Mouse (Mus musculus) adipocyte (in vitro differentiated cells): ENCODE measurements around the gene Shroom3.

Experiments
- DNase-seq: peaks from one replicate; pipeline ENCODE4 v3.0.0-alpha.2; 2016; ENCODE audit warnings: low spot score

Gene Shroom3

GRCm38 (mm10) chr5:92751488-92751887, 68.3 kb downstream of the Shroom3 start:
- no peak for DNase-seq

DNA sequence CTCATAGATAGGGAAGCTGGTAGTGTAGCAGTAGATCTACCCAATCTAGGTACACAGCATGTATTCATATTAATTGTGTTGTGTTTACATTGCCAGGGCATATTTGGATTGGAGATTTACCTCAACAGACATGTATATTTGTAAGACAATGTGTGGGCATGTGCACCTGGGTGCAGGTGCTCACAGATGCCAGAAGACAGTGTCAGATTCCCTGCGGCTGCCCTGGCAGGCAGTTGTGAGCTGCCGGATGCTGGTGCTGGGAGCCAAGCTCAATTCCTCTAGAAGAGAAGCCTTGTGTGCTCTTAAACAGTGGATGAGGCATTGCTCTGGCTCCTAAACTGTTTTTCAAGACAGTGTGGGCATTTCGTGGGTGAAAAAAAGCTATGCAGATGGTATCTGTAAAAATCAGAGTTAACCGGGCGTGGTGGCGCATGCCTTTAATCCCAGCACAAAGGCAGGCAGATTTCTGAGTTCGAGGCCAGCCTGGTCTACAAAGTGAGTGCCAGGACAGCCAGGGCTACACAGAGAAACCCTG, 72.1 kb downstream of the Shroom3 start:
- no peak for DNase-seq

GRCm38 (mm10) chr5:92759156-92759745, 76.0 kb downstream of the Shroom3 start:
- no peak for DNase-seq

DNA sequence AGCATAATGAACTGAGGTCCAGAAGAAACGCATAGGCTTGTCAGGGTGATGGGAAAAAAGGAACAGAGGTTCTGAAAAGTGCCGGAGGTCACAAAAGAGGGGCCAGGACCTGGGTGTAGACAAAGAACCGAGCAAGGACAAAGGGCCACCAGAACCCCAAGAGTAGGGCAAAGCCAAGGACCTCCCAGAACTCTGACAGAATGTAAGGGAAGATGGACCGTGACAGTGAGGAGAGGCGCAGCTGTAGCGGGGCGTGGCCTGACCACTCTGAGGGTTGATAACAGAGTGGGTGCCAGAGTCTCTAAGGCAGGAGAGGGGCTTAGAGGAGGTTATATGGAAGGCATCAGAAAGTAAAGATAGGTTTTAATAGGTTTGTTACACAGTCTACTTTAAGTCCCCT, 77.3 kb downstream of the Shroom3 start:
- DNase-seq = no peak

- no peak for DNase-seq
Measured at GRCm38 (mm10) chr5:92761615-92762353, 78.5 kb downstream of the Shroom3 start.

GRCm38 (mm10) chr5:92762425-92762824, 79.2 kb downstream of the Shroom3 start:
- no peak for DNase-seq

DNA sequence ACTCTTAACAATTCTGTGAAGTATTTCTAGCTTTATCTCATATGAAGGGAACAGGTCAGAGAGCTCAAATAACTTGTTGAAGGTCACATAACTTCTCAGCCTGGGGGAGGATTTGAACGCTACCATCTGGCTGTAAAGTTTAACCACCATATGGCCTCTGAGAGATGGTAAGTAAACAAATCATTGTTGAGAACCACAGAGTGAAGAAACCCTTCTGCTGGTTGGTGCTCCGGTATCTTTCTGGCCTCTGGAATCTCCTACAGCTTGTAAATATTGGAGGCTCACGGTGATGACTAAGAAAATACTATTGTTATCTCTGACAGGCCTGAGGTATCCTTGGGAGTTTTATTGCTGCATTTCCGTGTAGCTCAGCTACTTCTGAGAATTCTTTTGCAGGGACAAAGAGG, 80.3 kb downstream of the Shroom3 start:
- DNase-seq = peak; percentile 6

- peak; percentile 39 for DNase-seq
Measured at GRCm38 (mm10) chr5:92766301-92766700, 83.1 kb downstream of the Shroom3 start.

- no peak for DNase-seq
Measured at GRCm38 (mm10) chr5:92767194-92767777, 84.1 kb downstream of the Shroom3 start.

DNA sequence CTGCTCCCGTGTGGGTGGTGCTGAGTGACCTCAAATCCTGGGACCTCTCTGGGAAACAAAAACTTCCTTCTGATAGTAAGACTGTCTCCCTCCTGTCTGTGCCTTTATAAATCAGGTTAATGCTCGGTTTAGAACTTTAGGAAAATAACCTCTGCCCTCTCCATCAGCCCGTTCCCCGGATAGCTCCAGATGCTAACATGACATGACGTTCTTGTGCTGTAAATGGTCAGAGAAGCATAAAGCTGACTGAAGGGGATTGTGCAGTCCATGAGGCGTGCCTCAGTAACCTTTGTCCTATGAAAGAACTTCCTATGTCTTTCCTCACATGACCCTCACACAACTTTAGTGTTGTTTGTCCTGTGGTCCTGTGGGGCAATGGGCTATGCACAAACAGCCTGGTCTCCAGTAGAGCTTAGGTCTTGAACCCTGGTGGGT, 84.6 kb downstream of the Shroom3 start:
- DNase-seq = no peak

- no peak for DNase-seq
Measured at GRCm38 (mm10) chr5:92773821-92774220, 90.6 kb downstream of the Shroom3 start.

DNA sequence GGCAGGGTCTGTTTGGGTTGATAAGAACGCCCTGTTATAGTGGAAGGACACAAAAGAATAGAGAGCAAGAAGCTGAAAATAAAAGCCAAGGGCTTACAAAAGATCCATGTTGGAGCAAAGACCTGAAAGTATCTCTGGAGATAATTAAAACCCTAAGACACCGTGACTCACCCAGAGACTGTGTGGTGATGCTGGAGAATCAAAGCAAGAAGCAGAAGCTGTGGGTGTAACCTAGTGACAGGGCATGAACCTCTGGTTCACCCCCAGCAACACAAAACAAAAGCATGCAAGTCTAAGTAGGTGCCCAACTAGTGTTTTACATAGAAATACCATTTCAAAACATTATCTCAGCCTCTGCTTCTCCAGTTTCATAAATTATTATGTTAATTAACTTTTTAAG, 91.2 kb downstream of the Shroom3 start:
- DNase-seq = no peak

GRCm38 (mm10) chr5:92774893-92775292, 91.7 kb downstream of the Shroom3 start:
- no peak for DNase-seq

GRCm38 (mm10) chr5:92778395-92778794, 95.2 kb downstream of the Shroom3 start:
- DNase-seq = no peak

- DNase-seq = no peak
Measured at GRCm38 (mm10) chr5:92781082-92781481, 97.8 kb downstream of the Shroom3 start.

GRCm38 (mm10) chr5:92784037-92784860, 101.0 kb downstream of the Shroom3 start:
- DNase-seq = no peak

DNA sequence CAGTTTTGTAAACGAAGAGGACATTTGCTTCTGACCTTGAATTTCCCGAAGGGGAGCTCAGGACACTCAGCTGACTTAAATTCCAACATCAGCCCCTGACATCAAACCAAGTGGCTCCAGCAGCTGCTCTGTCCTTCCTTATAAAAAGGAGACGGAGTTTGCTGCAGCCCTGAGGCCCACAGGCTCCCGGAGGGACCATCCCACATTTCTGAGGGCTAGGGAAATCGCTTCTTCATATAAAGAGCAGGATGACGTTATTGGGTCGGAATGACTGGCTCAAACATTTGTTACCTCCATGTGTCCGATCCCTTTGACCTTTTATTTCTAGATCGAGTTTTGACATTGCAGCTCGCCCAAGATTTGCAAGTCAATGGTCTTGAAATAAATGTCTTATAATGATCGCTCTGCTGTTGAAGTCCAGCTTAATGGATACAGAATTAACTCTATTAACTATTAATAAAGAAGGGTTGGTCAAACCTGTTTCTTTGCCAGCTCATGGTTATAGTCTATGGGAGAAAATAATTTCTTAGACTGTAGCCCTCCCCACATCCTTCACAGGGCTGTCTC, 102.7 kb downstream of the Shroom3 start:
- no peak for DNase-seq

DNA sequence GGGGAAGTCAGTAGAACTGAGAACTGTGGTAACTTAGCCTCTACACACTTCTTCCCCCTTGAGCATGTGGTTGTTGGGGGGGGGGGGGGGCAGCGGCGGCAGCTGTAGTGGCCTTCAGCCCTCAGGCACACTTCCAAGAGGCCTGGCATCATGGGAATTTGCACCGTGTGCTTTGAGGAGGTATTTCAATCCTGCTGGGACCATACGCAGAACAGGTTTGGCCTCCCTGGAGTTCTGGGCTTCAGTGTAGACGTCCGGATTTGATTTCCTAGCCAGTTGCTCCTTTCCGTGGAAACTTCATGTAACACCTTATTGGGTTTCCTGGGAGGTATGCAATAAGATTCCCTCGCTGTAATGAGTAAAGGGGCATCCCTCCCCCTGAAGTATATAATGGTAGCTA, 105.8 kb downstream of the Shroom3 start:
- no peak for DNase-seq

DNA sequence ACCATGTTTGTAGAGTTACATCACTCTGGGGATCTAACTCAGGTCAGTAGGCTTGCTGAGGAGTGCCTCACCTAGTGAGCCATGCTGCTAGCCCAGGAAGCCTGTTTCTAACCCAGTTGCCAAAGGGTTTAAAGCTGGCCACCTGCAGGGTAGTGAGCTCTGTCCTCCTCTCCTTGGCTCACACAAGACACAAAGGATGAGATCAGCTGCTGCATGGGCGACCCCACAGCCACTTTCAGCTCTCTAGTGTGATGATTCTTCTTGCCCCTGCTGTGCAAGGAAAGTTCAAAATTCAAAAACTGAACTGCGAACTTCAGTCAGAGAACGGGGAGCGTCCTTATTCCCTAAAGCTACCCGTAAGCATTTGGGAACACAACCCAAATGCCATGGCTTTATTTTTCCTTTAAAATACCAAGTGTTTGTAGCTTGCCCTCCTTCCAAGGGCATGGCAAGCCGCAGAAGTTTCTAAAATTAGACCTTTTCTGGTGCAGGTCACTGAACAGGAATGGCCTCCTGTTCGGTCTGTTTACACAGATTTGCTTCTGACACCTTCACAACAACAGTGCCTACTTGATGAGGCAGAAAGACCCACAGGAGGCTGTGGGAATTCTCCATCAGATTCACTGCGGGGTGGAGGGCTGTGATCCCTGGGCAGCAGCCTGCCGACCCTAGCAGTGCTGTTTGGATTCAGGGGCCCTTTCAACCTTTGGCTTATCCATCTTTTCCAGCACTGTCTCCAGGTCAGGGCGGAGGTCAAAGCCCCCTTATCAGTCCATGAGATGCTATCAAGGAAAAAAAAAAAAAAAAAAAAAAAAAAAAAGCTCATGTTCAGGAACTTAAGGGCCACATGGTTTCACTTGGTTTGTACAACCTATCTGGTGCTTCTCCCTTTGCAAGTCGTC, 113.1 kb downstream of the Shroom3 start:
- no peak for DNase-seq

GRCm38 (mm10) chr5:92797981-92798380, 114.7 kb downstream of the Shroom3 start:
- DNase-seq = no peak

GRCm38 (mm10) chr5:92804379-92804778, 121.1 kb downstream of the Shroom3 start:
- DNase-seq = no peak
